Mouse (Mus musculus): ENCODE results near the gene Pla2g6. TPM values are rescaled to one million over a fixed set of nuclear protein-coding genes. Genes with fewer than 3 reads are reported as not detected.

Gene Pla2g6
- total and polyA plus RNA-seq, 2 experiments from 2014 or later: 15.2 to 28.8 TPM

GRCm38 (mm10) chr15:79351331-79351767 is 23.2 kb upstream of the Pla2g6 start:
- WGBS: 22% methylated on average over 15 of the region's 15 CpGs
- no peak for ATAC-seq

GRCm38 (mm10) chr15:79350866-79351265 is 22.7 kb upstream of the Pla2g6 start:
- ATAC-seq: no peak
- no peak overlapping the region for H3K27ac ChIP-seq
- H3K9me3 ChIP-seq (ENCODE audit: low read length): no peaks in the 10 kb centered on the region
- no peak overlapping the region for H3K4me3 ChIP-seq (ENCODE audit: low read length)
- DNase-seq (ENCODE audit: low spot score): no peak
- no peak for TF ChIP-seq CTCF (IDR thresholded peaks at IDR 0.05; ENCODE audit: low read depth)
- 0 out of 2 replicates have a peak, but pooled peaks cover 3% of the 10 kb centered on the region for H3K4me1 ChIP-seq (ENCODE audit: insufficient read depth, low read length)
- no peaks in the 10 kb centered on the region for H3K36me3 ChIP-seq (ENCODE audit: insufficient read depth, low read length)
- WGBS: 98% methylated on average over 4 of the region's 4 CpGs
- H3K27me3 ChIP-seq (ENCODE audit: insufficient read depth, low read length): no peaks in the 10 kb centered on the region
- no peak overlapping the region for H3K4me2 ChIP-seq (ENCODE audit: low read depth, low read length)
- no peak overlapping the region for H3K9ac ChIP-seq (replicated peaks; ENCODE audit: low read length)

More at GRCm38 (mm10) chr15:79351331-79351767, 23.2 kb upstream of the Pla2g6 start:
- H3K27ac ChIP-seq: no peak overlapping the region
- H3K9ac ChIP-seq (replicated peaks; ENCODE audit: low read length): no peak overlapping the region
- no peak overlapping the region for H3K4me2 ChIP-seq (ENCODE audit: low read depth, low read length)
- H3K4me1 ChIP-seq (ENCODE audit: insufficient read depth, low read length): 0 out of 2 replicates have a peak, but pooled peaks cover 3% of the 10 kb centered on the region
- H3K27me3 ChIP-seq (ENCODE audit: insufficient read depth, low read length): no peaks in the 10 kb centered on the region
- no peak for DNase-seq (ENCODE audit: low spot score)
- TF ChIP-seq CTCF (IDR thresholded peaks at IDR 0.05; ENCODE audit: low read depth): no peak
- no peaks in the 10 kb centered on the region for H3K36me3 ChIP-seq (ENCODE audit: insufficient read depth, low read length)
- H3K4me3 ChIP-seq (ENCODE audit: low read length): no peak overlapping the region
- no peaks in the 10 kb centered on the region for H3K9me3 ChIP-seq (ENCODE audit: low read length)

DNA sequence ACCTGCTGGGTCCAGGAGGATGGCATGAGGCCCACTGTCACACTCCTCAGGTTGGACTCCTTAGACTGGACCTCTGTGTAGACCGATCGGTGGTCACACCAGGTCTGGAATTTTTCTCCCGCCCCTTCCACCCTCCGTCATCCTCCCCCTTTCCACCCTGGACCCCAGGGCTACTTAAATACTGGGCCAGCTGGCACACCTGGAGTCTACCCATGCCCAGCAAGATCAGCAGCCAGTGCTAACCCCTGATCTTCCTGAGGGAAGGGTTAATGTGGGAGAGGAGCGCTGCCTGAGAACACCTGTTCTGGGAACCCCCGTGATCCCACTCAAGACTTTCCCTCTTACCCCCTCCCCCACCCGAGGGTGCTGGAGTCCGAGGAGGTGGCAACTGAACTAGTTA is 20.5 kb upstream of the Pla2g6 start:
- DNase-seq (ENCODE audit: low spot score): no peak
- no peak overlapping the region for H3K9ac ChIP-seq (replicated peaks; ENCODE audit: low read length)
- WGBS: 69% methylated on average over 8 of the region's 8 CpGs
- 0 out of 2 replicates have a peak, but pooled peaks cover 3% of the 10 kb centered on the region for H3K4me1 ChIP-seq (ENCODE audit: insufficient read depth, low read length)
- no peak for ATAC-seq
- TF ChIP-seq CTCF (IDR thresholded peaks at IDR 0.05; ENCODE audit: low read depth): no peak
- no peaks in the 10 kb centered on the region for H3K27me3 ChIP-seq (ENCODE audit: insufficient read depth, low read length)
- peak overlapping the region; percentile 75 for H3K4me3 ChIP-seq (ENCODE audit: low read length)
- H3K36me3 ChIP-seq (ENCODE audit: insufficient read depth, low read length): no peaks in the 10 kb centered on the region
- no peak overlapping the region for H3K27ac ChIP-seq
- no peaks in the 10 kb centered on the region for H3K9me3 ChIP-seq (ENCODE audit: low read length)
- peak overlapping the region; percentile 90 for H3K4me2 ChIP-seq (ENCODE audit: low read depth, low read length)

- TF ChIP-seq CTCF (IDR thresholded peaks at IDR 0.05; ENCODE audit: low read depth): peak; percentile 62
- no peaks in the 10 kb centered on the region for H3K36me3 ChIP-seq (ENCODE audit: insufficient read depth, low read length)
- peak overlapping the region; percentile 90 for H3K4me2 ChIP-seq (ENCODE audit: low read depth, low read length)
- under 1% methylated on average over 30 of the region's 46 CpGs for WGBS
- H3K4me1 ChIP-seq (ENCODE audit: insufficient read depth, low read length): 0 out of 2 replicates have a peak, but pooled peaks cover 3% of the 10 kb centered on the region
- H3K9ac ChIP-seq (replicated peaks; ENCODE audit: low read length): peak overlapping the region; percentile 74
- DNase-seq (ENCODE audit: low spot score): peak; percentile 63
- peak overlapping the region; percentile 78; the same call in 1 of the 2 replicates for H3K27ac ChIP-seq
- H3K4me3 ChIP-seq (ENCODE audit: low read length): peak overlapping the region; percentile 75
- peak; percentile 60 for ATAC-seq
- H3K9me3 ChIP-seq (ENCODE audit: low read length): no peaks in the 10 kb centered on the region
- H3K27me3 ChIP-seq (ENCODE audit: insufficient read depth, low read length): no peaks in the 10 kb centered on the region
Observed at GRCm38 (mm10) chr15:79347845-79348506, 19.8 kb upstream of the Pla2g6 start.

- TF ChIP-seq CTCF (IDR thresholded peaks at IDR 0.05; ENCODE audit: low read depth): no peak
- ATAC-seq: peak; percentile 87
- Histone ChIP-seq H3K9ac (replicated peaks; ENCODE audit: low read length) (peak overlapping the region; percentile 74), H3K27me3 (ENCODE audit: insufficient read depth, low read length) (no peaks in the 10 kb centered on the region), H3K4me3 (ENCODE audit: low read length) (peak overlapping the region; percentile 75), H3K4me2 (ENCODE audit: low read depth, low read length) (peak overlapping the region; percentile 90), H3K9me3 (ENCODE audit: low read length) (no peaks in the 10 kb centered on the region), H3K4me1 (ENCODE audit: insufficient read depth, low read length) (0 out of 2 replicates have a peak, but pooled peaks cover 3% of the 10 kb centered on the region), H3K36me3 (ENCODE audit: insufficient read depth, low read length) (no peaks in the 10 kb centered on the region), H3K27ac (peak overlapping the region; percentile 78)
- DNase-seq (ENCODE audit: low spot score): peak; percentile 94
- WGBS: under 1% methylated on average over 57 of the region's 61 CpGs
Observed at GRCm38 (mm10) chr15:79347165-79347844, 19.1 kb upstream of the Pla2g6 start.

- DNase-seq (ENCODE audit: low spot score) (no peak), ATAC-seq (no peak)
- H3K4me2 ChIP-seq (ENCODE audit: low read depth, low read length): peak within 1 kb of the TSS; percentile 90
- TF ChIP-seq CTCF (IDR thresholded peaks at IDR 0.05; ENCODE audit: low read depth): no peak; the same call in 1 of the 2 replicates
- H3K4me1 ChIP-seq (ENCODE audit: insufficient read depth, low read length): 0 out of 2 replicates have a peak, but pooled peaks cover 3% of the 10 kb centered on the region
- WGBS: 55% methylated on average over 8 of the region's 8 CpGs
- no peaks in the 10 kb centered on the region for H3K9me3 ChIP-seq (ENCODE audit: low read length)
- peak within 1 kb of the TSS; percentile 78 for H3K27ac ChIP-seq
- peak within 1 kb of the TSS; percentile 75 for H3K4me3 ChIP-seq (ENCODE audit: low read length)
- no peaks in the 10 kb centered on the region for H3K36me3 ChIP-seq (ENCODE audit: insufficient read depth, low read length)
- H3K27me3 ChIP-seq (ENCODE audit: insufficient read depth, low read length): no peaks in the 10 kb centered on the region
- H3K9ac ChIP-seq (replicated peaks; ENCODE audit: low read length): peak within 1 kb of the TSS; percentile 74
Observed at GRCm38 (mm10) chr15:79346051-79346793, 18.0 kb upstream of the Pla2g6 start, which contains the start of gene Maff. TSS of gene Maff (plus strand) at chr15:79346621.

All from hindbrain, postnatal 0 days (tissue).